Mouse (Mus musculus): ENCODE measurements around the gene Rimkla.

DNA sequence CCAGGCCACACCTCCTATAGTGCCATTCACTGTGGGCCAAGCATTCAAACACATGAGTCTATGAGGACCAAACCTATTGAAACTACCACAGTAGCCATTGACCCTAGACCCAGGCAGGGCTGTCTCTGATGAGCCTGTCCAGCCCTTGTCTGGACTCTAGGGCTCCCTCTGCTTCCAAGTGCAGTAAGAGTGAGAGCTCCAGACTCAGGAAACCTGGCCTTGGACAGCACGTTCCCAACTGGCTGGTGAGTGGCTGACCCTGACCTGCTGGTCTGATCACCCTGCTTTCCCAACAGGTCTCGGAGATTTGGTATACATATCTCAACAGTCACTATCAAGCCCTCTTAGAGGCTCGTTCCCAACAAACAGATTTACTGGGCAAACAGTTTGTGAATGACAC lies 44.6 kb downstream of the Rimkla start:
- no peak for TF ChIP-seq CTCF (IDR thresholded peaks at IDR 0.05; ENCODE audit: extremely low read depth, insufficient read depth, low read length)
- TF ChIP-seq POLR2A (IDR thresholded peaks at IDR 0.05; ENCODE audit: extremely low read depth, insufficient read depth, low read length), result no peak
